Mouse (Mus musculus): ENCODE data around the gene Parm1. TPM values are rescaled to one million over a fixed set of nuclear protein-coding genes. Genes with fewer than 3 reads are reported as not detected.

Gene Parm1
- polyA plus RNA-seq, 1 experiment: 7.6 TPM

GRCm38 (mm10) chr5:91603347-91603746 is 85.9 kb downstream of the Parm1 start:
- Histone ChIP-seq H3K27ac (ENCODE audit: insufficient read depth, low read depth, low read length) (no peak overlapping the region), H3K4me1 (ENCODE audit: control insufficient read depth, insufficient read depth, low read length) (no peaks in the 10 kb centered on the region), H3K36me3 (ENCODE audit: control insufficient read depth, insufficient read depth, low read length) (no peaks in the 10 kb centered on the region), H3K27me3 (replicated peaks; ENCODE audit: control insufficient read depth, insufficient read depth, low read length) (no peaks in the 10 kb centered on the region), H3K4me3 (ENCODE audit: insufficient read depth, low read depth, low read length) (no peak overlapping the region)
- TF ChIP-seq POLR2A (IDR thresholded peaks at IDR 0.05; ENCODE audit: low read depth, low read length) (no peak), CTCF (conservative IDR thresholded peaks at IDR 0.05; ENCODE audit: insufficient read depth, insufficient read length, low read depth, low read length) (no peak)
- 24% methylated on average over 7 of the region's 7 CpGs for WGBS
- no peak for DNase-seq

GRCm38 (mm10) chr5:91603787-91604439 is 86.5 kb downstream of the Parm1 start:
- Histone ChIP-seq H3K36me3 (ENCODE audit: control insufficient read depth, insufficient read depth, low read length) (no peaks in the 10 kb centered on the region), H3K4me3 (ENCODE audit: insufficient read depth, low read depth, low read length) (no peak overlapping the region), H3K4me1 (ENCODE audit: control insufficient read depth, insufficient read depth, low read length) (no peaks in the 10 kb centered on the region), H3K27ac (ENCODE audit: insufficient read depth, low read depth, low read length) (no peak overlapping the region), H3K27me3 (replicated peaks; ENCODE audit: control insufficient read depth, insufficient read depth, low read length) (no peaks in the 10 kb centered on the region)
- TF ChIP-seq POLR2A (IDR thresholded peaks at IDR 0.05; ENCODE audit: low read depth, low read length) (no peak), CTCF (conservative IDR thresholded peaks at IDR 0.05; ENCODE audit: insufficient read depth, insufficient read length, low read depth, low read length) (no peak)
- DNase-seq: no peak
- WGBS: 36% methylated on average over 12 of the region's 12 CpGs

GRCm38 (mm10) chr5:91607234-91607633 is 89.8 kb downstream of the Parm1 start:
- Histone ChIP-seq H3K27me3 (replicated peaks; ENCODE audit: control insufficient read depth, insufficient read depth, low read length) (no peaks in the 10 kb centered on the region), H3K4me3 (ENCODE audit: insufficient read depth, low read depth, low read length) (no peak overlapping the region), H3K27ac (ENCODE audit: insufficient read depth, low read depth, low read length) (no peak overlapping the region), H3K36me3 (ENCODE audit: control insufficient read depth, insufficient read depth, low read length) (no peaks in the 10 kb centered on the region), H3K4me1 (ENCODE audit: control insufficient read depth, insufficient read depth, low read length) (no peaks in the 10 kb centered on the region)
- TF ChIP-seq POLR2A (IDR thresholded peaks at IDR 0.05; ENCODE audit: low read depth, low read length): no peak
- TF ChIP-seq CTCF (conservative IDR thresholded peaks at IDR 0.05; ENCODE audit: insufficient read depth, insufficient read length, low read depth, low read length): no peak
- no peak for DNase-seq
- 96% methylated on average over 2 of the region's 2 CpGs for WGBS

GRCm38 (mm10) chr5:91607841-91608240 is 90.4 kb downstream of the Parm1 start:
- Histone ChIP-seq H3K27me3 (replicated peaks; ENCODE audit: control insufficient read depth, insufficient read depth, low read length) (no peaks in the 10 kb centered on the region), H3K36me3 (ENCODE audit: control insufficient read depth, insufficient read depth, low read length) (no peaks in the 10 kb centered on the region), H3K4me3 (ENCODE audit: insufficient read depth, low read depth, low read length) (no peak overlapping the region), H3K4me1 (ENCODE audit: control insufficient read depth, insufficient read depth, low read length) (no peaks in the 10 kb centered on the region), H3K27ac (ENCODE audit: insufficient read depth, low read depth, low read length) (no peak overlapping the region)
- 82% methylated on average over 7 of the region's 7 CpGs for WGBS
- DNase-seq: no peak
- TF ChIP-seq POLR2A (IDR thresholded peaks at IDR 0.05; ENCODE audit: low read depth, low read length) (no peak), CTCF (conservative IDR thresholded peaks at IDR 0.05; ENCODE audit: insufficient read depth, insufficient read length, low read depth, low read length) (no peak)

- H3K27me3 ChIP-seq (replicated peaks; ENCODE audit: control insufficient read depth, insufficient read depth, low read length): no peaks in the 10 kb centered on the region
- no peak for TF ChIP-seq POLR2A (IDR thresholded peaks at IDR 0.05; ENCODE audit: low read depth, low read length)
- TF ChIP-seq CTCF (conservative IDR thresholded peaks at IDR 0.05; ENCODE audit: insufficient read depth, insufficient read length, low read depth, low read length): no peak
- no peak overlapping the region for H3K4me3 ChIP-seq (ENCODE audit: insufficient read depth, low read depth, low read length)
- DNase-seq: no peak
- 43% methylated on average over 4 of the region's 4 CpGs for WGBS
- H3K36me3 ChIP-seq (ENCODE audit: control insufficient read depth, insufficient read depth, low read length): no peaks in the 10 kb centered on the region
- H3K27ac ChIP-seq (ENCODE audit: insufficient read depth, low read depth, low read length): no peak overlapping the region
- H3K4me1 ChIP-seq (ENCODE audit: control insufficient read depth, insufficient read depth, low read length): no peaks in the 10 kb centered on the region
Measured at GRCm38 (mm10) chr5:91609041-91609440, 91.6 kb downstream of the Parm1 start.

GRCm38 (mm10) chr5:91609511-91610300 is 92.3 kb downstream of the Parm1 start:
- H3K27ac ChIP-seq (ENCODE audit: insufficient read depth, low read depth, low read length): no peak overlapping the region
- H3K36me3 ChIP-seq (ENCODE audit: control insufficient read depth, insufficient read depth, low read length): no peaks in the 10 kb centered on the region
- no peaks in the 10 kb centered on the region for H3K27me3 ChIP-seq (replicated peaks; ENCODE audit: control insufficient read depth, insufficient read depth, low read length)
- no peaks in the 10 kb centered on the region for H3K4me1 ChIP-seq (ENCODE audit: control insufficient read depth, insufficient read depth, low read length)
- DNase-seq: no peak
- WGBS: 70% methylated on average over 3 of the region's 3 CpGs
- TF ChIP-seq CTCF (conservative IDR thresholded peaks at IDR 0.05; ENCODE audit: insufficient read depth, insufficient read length, low read depth, low read length) (no peak), POLR2A (IDR thresholded peaks at IDR 0.05; ENCODE audit: low read depth, low read length) (no peak)
- H3K4me3 ChIP-seq (ENCODE audit: insufficient read depth, low read depth, low read length): no peak overlapping the region

GRCm38 (mm10) chr5:91610499-91610898 is 93.1 kb downstream of the Parm1 start:
- Histone ChIP-seq H3K27me3 (replicated peaks; ENCODE audit: control insufficient read depth, insufficient read depth, low read length) (no peaks in the 10 kb centered on the region), H3K4me1 (ENCODE audit: control insufficient read depth, insufficient read depth, low read length) (no peaks in the 10 kb centered on the region), H3K4me3 (ENCODE audit: insufficient read depth, low read depth, low read length) (no peak overlapping the region), H3K27ac (ENCODE audit: insufficient read depth, low read depth, low read length) (no peak overlapping the region), H3K36me3 (ENCODE audit: control insufficient read depth, insufficient read depth, low read length) (no peaks in the 10 kb centered on the region)
- TF ChIP-seq POLR2A (IDR thresholded peaks at IDR 0.05; ENCODE audit: low read depth, low read length): no peak
- no peak for TF ChIP-seq CTCF (conservative IDR thresholded peaks at IDR 0.05; ENCODE audit: insufficient read depth, insufficient read length, low read depth, low read length)
- 74% methylated on average over 2 of the region's 2 CpGs for WGBS
- no peak for DNase-seq

Measured in kidney, adult 2 months (tissue).